Mouse (Mus musculus): ENCODE data around the gene Fyco1. TPM values are rescaled to one million over a fixed set of nuclear protein-coding genes. Genes with fewer than 3 reads are reported as not detected.

Gene Fyco1
- polyA plus RNA-seq, 1 experiment from 2014 or later = 19.7 TPM

- Histone ChIP-seq H3K27ac (ENCODE audit: low read length) (no peak overlapping the region), H3K9me3 (ENCODE audit: control insufficient read depth, low read depth, low read length) (no peaks in the 10 kb centered on the region)
Measured at GRCm38 (mm10) chr9:123835851-123836250, 15.8 kb downstream of the Fyco1 start.

GRCm38 (mm10) chr9:123828916-123829315 lies 22.8 kb downstream of the Fyco1 start:
- 86% methylated on average over 4 of the region's 4 CpGs for WGBS
- H3K27ac ChIP-seq (ENCODE audit: low read length) = no peak overlapping the region
- no peaks in the 10 kb centered on the region for H3K4me1 ChIP-seq (ENCODE audit: control insufficient read depth, insufficient read depth, low read length)
- no peak overlapping the region for H3K9ac ChIP-seq (replicated peaks; ENCODE audit: low read depth, low read length)
- peaks cover 42% of the 10 kb centered on the region; the same call in 1 of the 2 replicates for H3K36me3 ChIP-seq (ENCODE audit: control insufficient read depth, insufficient read depth, low read length)
- H3K9me3 ChIP-seq (ENCODE audit: control insufficient read depth, low read depth, low read length) = no peaks in the 10 kb centered on the region
- H3K4me2 ChIP-seq (replicated peaks; ENCODE audit: low read depth, low read length) = no peak overlapping the region
- H3K27me3 ChIP-seq (ENCODE audit: control insufficient read depth, insufficient read depth, low read length) = no peaks in the 10 kb centered on the region
- no peak for ATAC-seq (ENCODE audit: insufficient number of reproducible peaks, insufficient read depth, low FRiP score, low read depth)
- H3K4me3 ChIP-seq (ENCODE audit: low read depth, low read length) = no peak overlapping the region

More at GRCm38 (mm10) chr9:123835851-123836250, 15.8 kb downstream of the Fyco1 start:
- no peaks in the 10 kb centered on the region for H3K4me1 ChIP-seq (ENCODE audit: control insufficient read depth, insufficient read depth, low read length)
- no peak overlapping the region for H3K4me3 ChIP-seq (ENCODE audit: low read depth, low read length)
- no peak overlapping the region for H3K4me2 ChIP-seq (replicated peaks; ENCODE audit: low read depth, low read length)
- ATAC-seq (ENCODE audit: insufficient number of reproducible peaks, insufficient read depth, low FRiP score, low read depth) = no peak
- no peaks in the 10 kb centered on the region for H3K27me3 ChIP-seq (ENCODE audit: control insufficient read depth, insufficient read depth, low read length)
- peaks cover 24% of the 10 kb centered on the region for H3K36me3 ChIP-seq (ENCODE audit: control insufficient read depth, insufficient read depth, low read length)
- WGBS = 94% methylated on average over 3 of the region's 3 CpGs
- H3K9ac ChIP-seq (replicated peaks; ENCODE audit: low read depth, low read length) = no peak overlapping the region

- H3K27ac ChIP-seq (ENCODE audit: low read length) = no peak overlapping the region
- ATAC-seq (ENCODE audit: insufficient number of reproducible peaks, insufficient read depth, low FRiP score, low read depth) = no peak
Measured at GRCm38 (mm10) chr9:123826631-123827030, 25.1 kb downstream of the Fyco1 start.

GRCm38 (mm10) chr9:123818601-123819000 lies 33.1 kb downstream of the Fyco1 start:
- no peaks in the 10 kb centered on the region for H3K9me3 ChIP-seq (ENCODE audit: control insufficient read depth, low read depth, low read length)
- no peaks in the 10 kb centered on the region for H3K27me3 ChIP-seq (ENCODE audit: control insufficient read depth, insufficient read depth, low read length)
- no peak for ATAC-seq (ENCODE audit: insufficient number of reproducible peaks, insufficient read depth, low FRiP score, low read depth)
- 89% methylated on average over 2 of the region's 2 CpGs for WGBS
- no peak overlapping the region for H3K4me3 ChIP-seq (ENCODE audit: low read depth, low read length)
- no peaks in the 10 kb centered on the region for H3K4me1 ChIP-seq (ENCODE audit: control insufficient read depth, insufficient read depth, low read length)
- peaks cover 52% of the 10 kb centered on the region for H3K36me3 ChIP-seq (ENCODE audit: control insufficient read depth, insufficient read depth, low read length)
- H3K9ac ChIP-seq (replicated peaks; ENCODE audit: low read depth, low read length) = no peak overlapping the region
- H3K27ac ChIP-seq (ENCODE audit: low read length) = no peak overlapping the region
- H3K4me2 ChIP-seq (replicated peaks; ENCODE audit: low read depth, low read length) = no peak overlapping the region

More at GRCm38 (mm10) chr9:123826631-123827030, 25.1 kb downstream of the Fyco1 start:
- H3K27me3 ChIP-seq (ENCODE audit: control insufficient read depth, insufficient read depth, low read length) = no peaks in the 10 kb centered on the region
- H3K4me3 ChIP-seq (ENCODE audit: low read depth, low read length) = no peak overlapping the region
- H3K36me3 ChIP-seq (ENCODE audit: control insufficient read depth, insufficient read depth, low read length) = peaks cover 63% of the 10 kb centered on the region
- H3K9me3 ChIP-seq (ENCODE audit: control insufficient read depth, low read depth, low read length) = no peaks in the 10 kb centered on the region
- WGBS = 75% methylated on average over 3 of the region's 3 CpGs
- no peak overlapping the region for H3K9ac ChIP-seq (replicated peaks; ENCODE audit: low read depth, low read length)
- no peaks in the 10 kb centered on the region for H3K4me1 ChIP-seq (ENCODE audit: control insufficient read depth, insufficient read depth, low read length)
- H3K4me2 ChIP-seq (replicated peaks; ENCODE audit: low read depth, low read length) = no peak overlapping the region

- H3K4me1 ChIP-seq (ENCODE audit: control insufficient read depth, insufficient read depth, low read length) = no peaks in the 10 kb centered on the region
- H3K36me3 ChIP-seq (ENCODE audit: control insufficient read depth, insufficient read depth, low read length) = peaks cover 32% of the 10 kb centered on the region; the same call in 1 of the 2 replicates
- no peaks in the 10 kb centered on the region for H3K27me3 ChIP-seq (ENCODE audit: control insufficient read depth, insufficient read depth, low read length)
- 79% methylated on average over 1 of the region's 1 CpGs for WGBS
- no peak overlapping the region for H3K4me3 ChIP-seq (ENCODE audit: low read depth, low read length)
- H3K27ac ChIP-seq (ENCODE audit: low read length) = no peak overlapping the region
- no peak overlapping the region for H3K9ac ChIP-seq (replicated peaks; ENCODE audit: low read depth, low read length)
- ATAC-seq (ENCODE audit: insufficient number of reproducible peaks, insufficient read depth, low FRiP score, low read depth) = no peak
- no peaks in the 10 kb centered on the region for H3K9me3 ChIP-seq (ENCODE audit: control insufficient read depth, low read depth, low read length)
- no peak overlapping the region for H3K4me2 ChIP-seq (replicated peaks; ENCODE audit: low read depth, low read length)
Measured at GRCm38 (mm10) chr9:123815996-123816395, 35.7 kb downstream of the Fyco1 start.

GRCm38 (mm10) chr9:123815444-123815843 lies 36.3 kb downstream of the Fyco1 start:
- ATAC-seq (ENCODE audit: insufficient number of reproducible peaks, insufficient read depth, low FRiP score, low read depth) = no peak
- no peaks in the 10 kb centered on the region for H3K27me3 ChIP-seq (ENCODE audit: control insufficient read depth, insufficient read depth, low read length)
- no peak overlapping the region for H3K9ac ChIP-seq (replicated peaks; ENCODE audit: low read depth, low read length)
- H3K9me3 ChIP-seq (ENCODE audit: control insufficient read depth, low read depth, low read length) = no peaks in the 10 kb centered on the region
- H3K4me3 ChIP-seq (ENCODE audit: low read depth, low read length) = no peak overlapping the region
- no peaks in the 10 kb centered on the region for H3K4me1 ChIP-seq (ENCODE audit: control insufficient read depth, insufficient read depth, low read length)
- 86% methylated on average over 3 of the region's 3 CpGs for WGBS
- H3K27ac ChIP-seq (ENCODE audit: low read length) = no peak overlapping the region
- no peak overlapping the region for H3K4me2 ChIP-seq (replicated peaks; ENCODE audit: low read depth, low read length)
- peaks cover 36% of the 10 kb centered on the region for H3K36me3 ChIP-seq (ENCODE audit: control insufficient read depth, insufficient read depth, low read length)

GRCm38 (mm10) chr9:123814821-123815220 lies 36.9 kb downstream of the Fyco1 start:
- Histone ChIP-seq H3K9me3 (ENCODE audit: control insufficient read depth, low read depth, low read length) (no peaks in the 10 kb centered on the region), H3K4me2 (replicated peaks; ENCODE audit: low read depth, low read length) (no peak overlapping the region), H3K4me3 (ENCODE audit: low read depth, low read length) (no peak overlapping the region), H3K27me3 (ENCODE audit: control insufficient read depth, insufficient read depth, low read length) (no peaks in the 10 kb centered on the region), H3K4me1 (ENCODE audit: control insufficient read depth, insufficient read depth, low read length) (no peaks in the 10 kb centered on the region), H3K27ac (ENCODE audit: low read length) (no peak overlapping the region), H3K36me3 (ENCODE audit: control insufficient read depth, insufficient read depth, low read length) (peaks cover 36% of the 10 kb centered on the region), H3K9ac (replicated peaks; ENCODE audit: low read depth, low read length) (no peak overlapping the region)
- ATAC-seq (ENCODE audit: insufficient number of reproducible peaks, insufficient read depth, low FRiP score, low read depth) = no peak
- 77% methylated on average over 4 of the region's 4 CpGs for WGBS

- no peaks in the 10 kb centered on the region for H3K4me1 ChIP-seq (ENCODE audit: control insufficient read depth, insufficient read depth, low read length)
- H3K27me3 ChIP-seq (ENCODE audit: control insufficient read depth, insufficient read depth, low read length) = no peaks in the 10 kb centered on the region
- no peak overlapping the region for H3K4me3 ChIP-seq (ENCODE audit: low read depth, low read length)
- no peak for ATAC-seq (ENCODE audit: insufficient number of reproducible peaks, insufficient read depth, low FRiP score, low read depth)
- no peaks in the 10 kb centered on the region for H3K9me3 ChIP-seq (ENCODE audit: control insufficient read depth, low read depth, low read length)
- 88% methylated on average over 2 of the region's 2 CpGs for WGBS
- H3K4me2 ChIP-seq (replicated peaks; ENCODE audit: low read depth, low read length) = no peak overlapping the region
- no peak overlapping the region for H3K9ac ChIP-seq (replicated peaks; ENCODE audit: low read depth, low read length)
- H3K36me3 ChIP-seq (ENCODE audit: control insufficient read depth, insufficient read depth, low read length) = peaks cover 36% of the 10 kb centered on the region
- H3K27ac ChIP-seq (ENCODE audit: low read length) = no peak overlapping the region
Measured at GRCm38 (mm10) chr9:123814326-123814725, 37.4 kb downstream of the Fyco1 start.

- Histone ChIP-seq H3K9me3 (ENCODE audit: control insufficient read depth, low read depth, low read length) (no peaks in the 10 kb centered on the region), H3K27ac (ENCODE audit: low read length) (no peak overlapping the region), H3K27me3 (ENCODE audit: control insufficient read depth, insufficient read depth, low read length) (no peaks in the 10 kb centered on the region), H3K4me3 (ENCODE audit: low read depth, low read length) (no peak overlapping the region), H3K9ac (replicated peaks; ENCODE audit: low read depth, low read length) (no peak overlapping the region), H3K4me1 (ENCODE audit: control insufficient read depth, insufficient read depth, low read length) (no peaks in the 10 kb centered on the region), H3K36me3 (ENCODE audit: control insufficient read depth, insufficient read depth, low read length) (peaks cover 20% of the 10 kb centered on the region), H3K4me2 (replicated peaks; ENCODE audit: low read depth, low read length) (no peak overlapping the region)
- ATAC-seq (ENCODE audit: insufficient number of reproducible peaks, insufficient read depth, low FRiP score, low read depth) = no peak
- 91% methylated on average over 3 of the region's 3 CpGs for WGBS
Measured at GRCm38 (mm10) chr9:123811831-123812230, 39.9 kb downstream of the Fyco1 start.
